Comparison of ENCODE assay signal across 8 mouse cellular contexts in the genomic region with DNA sequence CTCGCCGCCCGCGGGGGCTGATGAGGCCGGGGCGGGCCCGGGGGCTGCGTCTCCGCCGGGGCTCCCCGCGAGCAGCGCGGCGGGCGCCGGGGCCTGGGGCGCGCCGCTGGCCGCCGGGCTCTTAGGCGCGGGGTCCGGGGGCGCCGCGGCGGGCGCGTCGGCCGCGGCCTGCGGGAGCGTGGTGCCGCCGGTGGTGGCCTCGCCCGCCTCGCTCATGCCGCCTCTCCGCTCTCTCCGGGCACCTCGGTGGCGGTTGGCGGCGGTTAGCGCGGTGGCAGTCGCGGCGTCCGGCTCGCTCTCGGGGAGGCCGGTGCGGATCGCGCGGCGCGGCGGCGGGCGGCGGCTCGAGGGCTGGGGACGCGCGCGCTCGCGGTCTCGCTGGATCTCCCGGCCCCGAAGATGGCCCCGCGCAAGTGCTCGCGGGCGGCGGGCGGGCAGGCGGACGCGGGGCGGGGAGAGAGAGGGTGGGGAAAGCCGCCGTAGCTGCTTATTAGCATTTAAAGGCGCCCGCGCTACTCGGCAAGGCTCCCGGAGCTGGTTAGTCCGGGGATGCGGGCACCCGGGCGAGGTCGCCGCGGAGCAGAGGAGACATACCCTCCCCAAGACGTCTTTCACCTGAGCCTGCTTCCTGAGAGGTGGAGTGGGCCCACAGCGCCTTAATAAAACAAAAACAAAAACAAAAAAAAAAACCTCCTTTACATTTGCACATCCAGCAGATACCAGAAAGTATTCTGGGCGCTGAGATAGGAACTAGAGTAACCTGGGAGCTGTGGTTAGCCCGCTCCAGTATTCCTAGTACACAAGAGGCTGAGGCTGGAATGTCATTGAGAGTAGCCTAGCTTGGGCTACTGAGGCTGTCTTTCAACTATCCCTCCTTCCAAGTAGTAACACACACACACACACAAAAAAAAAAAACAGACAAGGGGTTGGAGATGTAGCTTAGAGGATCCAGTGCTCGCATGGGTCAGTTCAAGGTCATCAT. TPM values are rescaled to one million over a fixed set of nuclear protein-coding genes. Genes with fewer than 3 reads are reported as not detected.
DNase-seq lines count a peak whose midpoint lies in the region; ATAC-seq and TF ChIP-seq lines count a peak whose summit lies in the region.

Gene Ybx3, minus strand, starts transcription at position 437 of the 982 bp plus-strand sequence.

- peak within 1 kb of the TSS; percentile 82 for H3K4me3 ChIP-seq in C2C12 (ENCODE audit: insufficient read depth, poor library complexity, severe bottlenecking)
- H3K4me3 ChIP-seq in heart, embryonic 11.5 days (ENCODE audit: low read depth, low read length): peak within 1 kb of the TSS; percentile 81
- peak within 1 kb of the TSS; percentile 93 for H3K4me3 ChIP-seq in kidney, embryonic 16.5 days (ENCODE audit: low read length)

- peaks cover 8% of the 10 kb centered on the region for H3K36me3 ChIP-seq in C2C12 (ENCODE audit: control insufficient read depth, insufficient read depth)
- no peaks in the 10 kb centered on the region for H3K36me3 ChIP-seq in heart, embryonic 11.5 days (ENCODE audit: control insufficient read depth, insufficient read depth, low read length)
- no peaks in the 10 kb centered on the region for H3K36me3 ChIP-seq in kidney, embryonic 16.5 days (ENCODE audit: insufficient read depth, low read length)

- TF ChIP-seq CTCF in C2C12 (IDR thresholded peaks at IDR 0.05; ENCODE audit: control insufficient read depth, insufficient read depth, insufficient read length): no peak

- ATAC-seq in erythroblast, adult 5-6 weeks (replicated peaks; ENCODE audit: low FRiP score, poor library complexity, severe bottlenecking): peak; percentile 68
- ATAC-seq in heart, embryonic 11.5 days (replicated peaks; ENCODE audit: insufficient number of reproducible peaks, low FRiP score, low TSS enrichment): peak; percentile 95
- ATAC-seq in kidney, embryonic 16.5 days (ENCODE audit: low FRiP score, low TSS enrichment): peak; percentile 95
- ATAC-seq in monocyte, adult 5-6 weeks (replicated peaks; ENCODE audit: insufficient number of reproducible peaks, low FRiP score, low TSS enrichment, poor library complexity, severe bottlenecking): peak; percentile 51

- no peaks in the 10 kb centered on the region for H3K27me3 ChIP-seq in C2C12 (ENCODE audit: control insufficient read depth, insufficient read depth, insufficient read length)
- H3K27me3 ChIP-seq in heart, embryonic 11.5 days (ENCODE audit: control insufficient read depth, insufficient read depth, low read length): no peaks in the 10 kb centered on the region
- H3K27me3 ChIP-seq in kidney, embryonic 16.5 days (ENCODE audit: insufficient read depth, low read length): no peaks in the 10 kb centered on the region

- peaks cover 48% of the 10 kb centered on the region for H3K79me3 ChIP-seq in C2C12 (ENCODE audit: low read depth)

- DNase-seq in brain, adult 2 months (ENCODE audit: low read depth, low spot score): peak; percentile 96
- DNase-seq in liver: peak; percentile 91
- DNase-seq in spleen, postnatal 36 days (ENCODE audit: low spot score in 2 of 2): peak; percentile 82 to 84

- WGBS in heart, embryonic 11.5 days (ENCODE audit: insufficient replicate concordance): under 1% methylated on average over 77 of the region's 107 CpGs
- under 1% methylated on average over 75 of the region's 107 CpGs for WGBS in kidney, embryonic 16.5 days

- H3K4me1 ChIP-seq in heart, embryonic 11.5 days (ENCODE audit: control insufficient read depth, insufficient read depth, low read length): peaks cover 14% of the 10 kb centered on the region
- H3K4me1 ChIP-seq in kidney, embryonic 16.5 days (ENCODE audit: insufficient read depth, low read length): peaks cover 40% of the 10 kb centered on the region

- peak within 1 kb of the TSS; percentile 91 for H3K4me2 ChIP-seq in heart, embryonic 11.5 days
- H3K4me2 ChIP-seq in kidney, embryonic 16.5 days (replicated peaks; ENCODE audit: low read depth, low read length): peak within 1 kb of the TSS; percentile 85

- peak within 1 kb of the TSS; percentile 99 for H3ac ChIP-seq in C2C12 (ENCODE audit: control insufficient read depth, insufficient read length, low read depth)

- no peaks in the 10 kb centered on the region for H3K9me3 ChIP-seq in heart, embryonic 11.5 days (replicated peaks; ENCODE audit: control insufficient read depth, low read length)
- H3K9me3 ChIP-seq in kidney, embryonic 16.5 days (ENCODE audit: low read length): no peaks in the 10 kb centered on the region

- peaks cover 57% of the 10 kb centered on the region for H3K79me2 ChIP-seq in C2C12 (ENCODE audit: control insufficient read depth, insufficient read depth)

- H3K27ac ChIP-seq in heart, embryonic 11.5 days (ENCODE audit: low read depth, low read length): peak within 1 kb of the TSS; percentile 90
- H3K27ac ChIP-seq in kidney, embryonic 16.5 days (ENCODE audit: low read length): peak within 1 kb of the TSS; percentile 89

- H3K9ac ChIP-seq in heart, embryonic 11.5 days (ENCODE audit: low read depth, low read length): peak within 1 kb of the TSS; percentile 92
- peak within 1 kb of the TSS; percentile 95 for H3K9ac ChIP-seq in kidney, embryonic 16.5 days (replicated peaks; ENCODE audit: low read length)

TF ChIP-seq in C2C12, 6 proteins besides CTCF, POLR2A, EP300 and RAD21:
- TF ChIP-seq MYOD1 (IDR thresholded peaks at IDR 0.05; ENCODE audit: control insufficient read depth, insufficient read length, low read depth): no peak
- no peak for TF ChIP-seq MAX (IDR thresholded peaks at IDR 0.05)
- no peak for TF ChIP-seq FOSL1 (IDR thresholded peaks at IDR 0.05; ENCODE audit: insufficient read depth, low read length, poor library complexity, severe bottlenecking)
- TF ChIP-seq USF1 (IDR thresholded peaks at IDR 0.05; ENCODE audit: low read depth): no peak
- TF ChIP-seq CEBPB (IDR thresholded peaks at IDR 0.05; ENCODE audit: low read depth): no peak
- TF ChIP-seq MYOG (IDR thresholded peaks at IDR 0.05; ENCODE audit: control insufficient read depth, extremely low read depth, insufficient read length): no peak
TF ChIP-seq in C2C12: peak in this region for 0.

RNA-seq across cellular contexts. Expression of gene Ybx3, which starts in this region (rescaled TPM):
- polyA plus RNA-seq in C2C12 (2012; fragmentation: generic; extraction: Trizol): 338 TPM
- total RNA-seq in erythroblast, adult 5-6 weeks (2015; ENCODE audit: low replicate concordance): 299 and 322 TPM in 2 replicates
- 366 and 388 TPM in 2 replicates for total RNA-seq in erythroblast, adult 5-6 weeks (2017; ENCODE audit: low replicate concordance)
- 50.8 and 58.4 TPM in 2 replicates for polyA plus RNA-seq in heart, embryonic 11.5 days (2014; fragmentation: Nextera tagmentation; extraction: Ambion mirVana)
- 32.2 and 35.9 TPM in 2 replicates for polyA plus RNA-seq in kidney, embryonic 16.5 days (2015; fragmentation: Nextera tagmentation; extraction: Ambion mirVana)
- total RNA-seq in monocyte, adult 5-6 weeks (2017): 98.2 to 174 TPM (median 134 TPM) in 3 replicates

Comparison
In these comparisons a context has a peak if more than half of its experiments do, and no peak if none do; other contexts are left out.
1. Peak in every context shown above with its lines: DNase-seq, ATAC-seq, H3K4me3 ChIP-seq and H3K27ac ChIP-seq.